Mouse (Mus musculus) cerebellum, adult 2 months (tissue): ENCODE results near the gene Sik2.

Experiments
- CTCF ChIP-seq: fragments of 200-500 bp; IDR thresholded peaks from 2 replicates; pipeline ENCODE4 v1.5.1; 2011; ENCODE audit warnings: low read depth, mild to moderate bottlenecking, control low read depth, low read length, moderate library complexity, borderline replicate concordance; ENCODE audit not compliant: insufficient read depth
- POLR2A ChIP-seq: fragments of 200-500 bp; IDR thresholded peaks from 2 replicates; pipeline ENCODE4 v1.6.1; 2011; ENCODE audit warnings: low read length, control low read depth, borderline replicate concordance; ENCODE audit not compliant: insufficient read depth

DNA sequence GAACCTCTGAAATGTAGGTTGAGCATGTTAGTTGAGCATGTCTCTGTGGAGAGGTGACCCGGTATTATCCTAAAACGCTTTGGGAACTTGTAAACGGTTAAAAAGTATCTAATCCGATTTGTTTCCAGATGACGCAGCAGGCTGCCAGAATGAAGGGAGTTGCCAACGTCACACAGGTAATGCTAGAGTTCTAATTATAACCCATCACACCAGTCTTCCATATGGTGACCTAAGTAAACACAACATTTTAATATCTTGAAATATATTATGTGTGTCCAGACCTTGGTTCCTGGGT, 730 bp upstream of the Sik2 start:
- no peak for TF ChIP-seq CTCF
- TF ChIP-seq POLR2A: no peak
